Mouse (Mus musculus) gastrocnemius, adult 2 months (tissue): ENCODE measurements around the gene Mtln. TPM values are rescaled to one million over a fixed set of nuclear protein-coding genes. Genes with fewer than 3 reads are reported as not detected.

Experiments
- DNase-seq: peaks from one replicate; pipeline ENCODE4 v3.0.0; 2022
- H3K27ac ChIP-seq: fragments of 200-600 bp; 2 replicates; pipeline ENCODE4 v1.8.1; 2022; ENCODE audit warnings: mild to moderate bottlenecking
- H3K4me3 ChIP-seq: fragments of 200-600 bp; 2 replicates; pipeline ENCODE4 v1.8.1; 2022; ENCODE audit warnings: mild to moderate bottlenecking, moderate library complexity
- CTCF ChIP-seq: fragments of 200-600 bp; IDR thresholded peaks from 2 replicates; pipeline ENCODE4 v1.8.1; 2022; ENCODE audit warnings: antibody characterized with exemption, mild to moderate bottlenecking, moderate library complexity
- intact Hi-C: fragments of 180-260 bp; cut with DNase I; formaldehyde crosslinking; loops from one replicate; pipeline ENCODE4 v1.15.1; 2025
- long read RNA-seq, 2 experiments: library from polyadenylated mRNA; stranded (forward); transcript quantifications; one replicate each; pipeline ENCODE4 v2.0.0; 2021
- total RNA-seq, 2 experiments: library from RNA; stranded (reverse); gene quantifications; 2 replicates each; pipeline ENCODE4 v1.2.3; 2021

Gene Mtln
- total RNA-seq: 100 to 1,000 TPM; 120 TPM
- long read RNA-seq, experiment 1, transcript Mtln-201 (2 exons, 800 nt): major isoform, 122 of 122 reads
- long read RNA-seq, experiment 1, partial matches to known transcripts: 0 of 122 reads
- long read RNA-seq, experiment 1, other reads (novel, unspliced or antisense): 0 of 122 reads
- long read RNA-seq, experiment 2, transcript Mtln-201 (2 exons, 800 nt): major isoform, 181 of 181 reads
- long read RNA-seq, experiment 2, partial matches to known transcripts: 0 of 181 reads
- long read RNA-seq, experiment 2, other reads (novel, unspliced or antisense): 0 of 181 reads

DNA sequence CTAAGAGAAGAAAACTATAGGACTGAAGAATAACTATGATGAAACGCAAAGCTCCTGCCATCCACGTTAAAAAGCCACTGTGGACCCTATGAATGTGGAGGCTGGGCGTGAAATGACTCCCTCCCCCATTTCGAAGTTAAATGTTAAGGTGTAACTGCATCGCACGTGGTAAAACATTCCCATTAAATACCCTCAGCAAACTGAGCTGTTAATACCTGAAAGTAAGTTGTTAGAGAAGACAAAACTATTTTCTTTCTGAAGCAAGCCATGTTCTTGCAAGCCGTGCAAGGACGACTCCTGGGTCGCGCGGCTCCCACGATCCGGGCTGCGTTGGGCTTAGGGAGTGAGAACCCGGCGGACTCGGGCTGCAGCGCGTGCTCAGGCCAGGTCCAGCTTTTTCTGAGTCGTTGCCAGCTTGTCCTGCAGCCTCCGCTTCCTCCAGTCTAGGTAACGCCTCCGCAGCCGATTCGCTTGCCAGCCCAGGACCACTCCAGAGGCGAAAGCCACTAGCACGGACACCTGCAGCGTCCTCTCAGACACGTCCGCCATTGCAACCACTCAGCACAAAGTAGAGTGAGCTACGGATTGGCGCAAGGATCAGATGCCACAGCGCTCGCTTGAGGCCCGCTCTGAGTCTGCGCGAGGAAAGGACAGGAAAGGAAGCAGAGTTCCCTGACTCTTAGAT lies at the start of gene Mtln:
Gene Mtln (minus strand): TSS at position 570 of the 685 bp plus-strand sequence.
- TF ChIP-seq CTCF: no peak
- DNase-seq: peak; percentile 90
- Histone ChIP-seq H3K4me3 (peak within 1 kb of the TSS; percentile 82), H3K27ac (peak within 1 kb of the TSS; percentile 95)
- intact Hi-C loops: loop anchor here (5.0 kb wide), 1 partner anchor 335 kb away; the partner anchor contains the start of gene Bcl2l11

DNA sequence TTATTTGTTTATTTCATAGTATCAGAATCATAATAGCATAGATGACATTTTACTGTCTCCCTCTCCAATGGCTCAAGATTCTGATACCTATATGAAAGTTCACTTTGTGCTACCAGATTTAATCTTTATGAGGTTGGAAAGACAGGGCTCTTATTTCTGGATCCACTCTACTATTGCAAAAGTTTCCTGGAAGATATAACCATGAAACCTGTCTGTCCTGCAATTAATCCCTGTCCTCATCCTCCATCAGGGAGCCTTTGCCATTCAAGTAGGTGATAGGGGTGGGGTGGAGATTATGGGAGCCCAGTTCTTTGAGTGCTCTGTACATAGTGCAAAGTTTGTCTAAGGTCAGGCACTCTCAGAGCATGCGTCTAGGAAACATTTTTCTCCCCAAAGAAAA lies 49.1 kb upstream of the Mtln start:
- intact Hi-C loops: loop anchor here (10.0 kb wide), 1 partner anchor 157 kb away; no protein-coding TSS in a partner anchor
- no peak for DNase-seq
- no peak for TF ChIP-seq CTCF
- H3K4me3 ChIP-seq: no peak overlapping the region
- H3K27ac ChIP-seq: no peak overlapping the region

- TF ChIP-seq CTCF: no peak
- intact Hi-C loops: no loop called here
Observed at GRCm38 (mm10) chr2:127839425-127839824, 47.1 kb upstream of the Mtln start.

DNA sequence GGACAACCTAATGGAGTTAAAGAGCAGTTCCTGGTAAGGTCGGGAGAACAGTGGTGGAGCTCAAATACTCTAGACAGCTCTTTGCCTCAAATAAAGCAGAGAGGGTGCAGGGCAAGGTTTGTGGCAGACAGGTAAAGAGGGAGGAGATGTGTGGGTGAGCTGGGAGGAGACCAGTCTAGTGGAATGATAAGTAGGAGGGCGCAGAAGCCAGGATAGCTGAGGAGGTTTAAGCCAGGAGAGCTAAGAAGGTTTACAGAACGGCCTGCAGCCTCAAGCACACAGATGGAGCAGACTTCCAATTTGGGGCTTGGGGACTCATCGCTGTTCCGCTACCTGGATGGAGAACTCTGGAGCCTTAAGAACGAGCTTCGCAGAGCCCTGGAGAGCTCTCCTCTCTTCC lies 46.3 kb upstream of the Mtln start, which contains the start of gene Acoxl:
Gene Acoxl (plus strand): TSS at position 301 of the 400 bp plus-strand sequence.
- intact Hi-C loops: no loop called here
- DNase-seq: no peak

More at GRCm38 (mm10) chr2:127839425-127839824, 47.1 kb upstream of the Mtln start:
- Histone ChIP-seq H3K4me3 (no peak overlapping the region), H3K27ac (no peak overlapping the region)
- no peak for DNase-seq

DNA sequence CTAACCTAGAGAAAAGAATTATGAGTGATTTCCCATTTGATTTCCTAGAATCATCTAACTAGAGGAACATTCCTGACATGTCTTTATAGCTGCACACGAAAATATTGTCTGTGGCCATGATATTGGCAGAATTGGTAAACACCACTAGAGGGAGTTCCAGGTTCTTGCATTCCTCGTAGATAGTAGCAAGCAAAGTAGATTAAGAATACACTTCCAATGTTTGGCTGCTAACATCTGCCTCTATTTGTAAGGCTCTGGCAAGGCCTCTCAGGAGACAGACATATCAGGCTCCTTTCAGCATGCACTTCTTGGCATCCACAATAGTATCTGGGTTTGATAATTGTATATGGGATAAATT lies 40.5 kb upstream of the Mtln start:
- no peak overlapping the region for H3K27ac ChIP-seq
- H3K4me3 ChIP-seq: no peak overlapping the region

More for the DNA sequence above, 46.3 kb upstream of the Mtln start, which contains the start of gene Acoxl:
- no peak within 1 kb of the TSS for H3K4me3 ChIP-seq
- TF ChIP-seq CTCF: no peak
- H3K27ac ChIP-seq: no peak within 1 kb of the TSS

DNA sequence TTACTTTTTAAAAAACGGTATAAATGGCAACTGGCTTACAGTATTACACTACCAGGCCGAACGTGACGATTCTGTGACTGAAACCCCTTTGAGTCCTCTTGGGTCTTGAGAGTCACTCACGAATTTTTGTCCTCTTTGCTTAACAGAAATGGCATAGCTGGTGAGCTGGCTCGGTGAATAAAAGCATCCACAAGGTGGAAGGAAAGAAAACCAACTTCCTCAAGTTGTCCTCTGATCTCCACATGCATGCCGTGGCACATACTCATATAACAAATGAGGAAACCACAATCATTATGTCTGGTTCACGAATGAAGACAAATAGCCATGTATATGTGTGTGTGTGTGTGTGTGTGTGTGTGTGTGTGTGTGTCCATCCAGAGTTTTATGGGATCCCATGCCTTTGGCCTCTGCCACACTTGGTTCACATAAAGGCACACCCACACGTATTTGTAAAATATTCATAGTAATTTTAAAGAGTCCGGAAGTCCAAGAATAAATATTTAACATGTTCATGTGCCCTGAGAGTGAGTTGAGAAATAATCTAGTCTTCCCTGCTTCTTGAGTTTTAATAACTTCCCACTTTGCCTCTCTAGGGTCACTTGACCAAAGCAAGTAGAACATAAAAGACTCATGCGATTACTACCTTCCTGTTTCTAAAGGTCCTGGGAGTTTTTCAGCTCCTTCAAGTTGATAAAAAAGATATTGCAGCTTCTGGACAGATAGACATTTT lies 40.0 kb upstream of the Mtln start:
- Histone ChIP-seq H3K4me3 (peak overlapping the region; percentile 75), H3K27ac (peak overlapping the region; percentile 56; the same call in 1 of the 2 replicates)
- no peak for TF ChIP-seq CTCF
- intact Hi-C loops: no loop called here
- DNase-seq: no peak

More for the DNA sequence above, 40.5 kb upstream of the Mtln start:
- no peak for DNase-seq
- intact Hi-C loops: no loop called here
- TF ChIP-seq CTCF: peak; percentile 56

DNA sequence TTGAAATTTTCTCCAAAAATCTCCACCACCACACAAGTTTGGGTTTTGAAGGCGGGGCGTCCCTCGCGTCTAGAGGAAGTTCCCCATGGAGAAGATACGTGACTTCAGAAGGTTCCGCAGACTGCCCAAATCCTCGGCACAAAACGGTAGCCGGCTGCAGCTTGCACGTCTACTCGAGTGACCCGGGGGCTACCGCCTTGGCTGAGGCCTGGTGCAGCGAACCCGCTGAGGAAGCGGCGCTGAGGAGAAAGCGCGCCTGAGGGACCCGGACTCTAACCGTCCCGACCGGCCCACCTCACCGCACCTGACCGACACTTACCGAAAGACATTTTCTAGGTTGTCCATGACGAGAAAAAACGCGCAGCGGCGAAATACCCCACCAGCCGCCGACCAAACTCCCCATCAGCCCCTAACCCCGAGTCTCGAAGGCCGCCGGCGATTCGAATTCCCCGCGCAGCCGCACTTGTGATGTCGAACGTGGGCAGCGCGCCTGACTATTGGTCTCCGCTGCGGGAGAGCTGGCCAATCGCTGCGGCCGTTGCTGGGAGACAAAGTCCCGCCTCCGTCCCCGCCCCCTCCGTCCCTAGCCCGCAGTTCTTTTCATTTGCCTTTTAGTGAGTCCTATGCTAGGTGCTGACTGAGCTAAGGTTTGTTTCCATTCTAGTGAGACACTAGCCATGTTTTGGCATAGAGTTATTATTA lies 39.3 kb upstream of the Mtln start, which contains the start of gene Bub1:
Gene Bub1 (minus strand): TSS at position 465 of the 702 bp plus-strand sequence.
- intact Hi-C loops: no loop called here
- Histone ChIP-seq H3K4me3 (peak within 1 kb of the TSS; percentile 75), H3K27ac (peak within 1 kb of the TSS; percentile 56; the same call in 1 of the 2 replicates)
- DNase-seq: peak; percentile 97
- no peak for TF ChIP-seq CTCF

DNA sequence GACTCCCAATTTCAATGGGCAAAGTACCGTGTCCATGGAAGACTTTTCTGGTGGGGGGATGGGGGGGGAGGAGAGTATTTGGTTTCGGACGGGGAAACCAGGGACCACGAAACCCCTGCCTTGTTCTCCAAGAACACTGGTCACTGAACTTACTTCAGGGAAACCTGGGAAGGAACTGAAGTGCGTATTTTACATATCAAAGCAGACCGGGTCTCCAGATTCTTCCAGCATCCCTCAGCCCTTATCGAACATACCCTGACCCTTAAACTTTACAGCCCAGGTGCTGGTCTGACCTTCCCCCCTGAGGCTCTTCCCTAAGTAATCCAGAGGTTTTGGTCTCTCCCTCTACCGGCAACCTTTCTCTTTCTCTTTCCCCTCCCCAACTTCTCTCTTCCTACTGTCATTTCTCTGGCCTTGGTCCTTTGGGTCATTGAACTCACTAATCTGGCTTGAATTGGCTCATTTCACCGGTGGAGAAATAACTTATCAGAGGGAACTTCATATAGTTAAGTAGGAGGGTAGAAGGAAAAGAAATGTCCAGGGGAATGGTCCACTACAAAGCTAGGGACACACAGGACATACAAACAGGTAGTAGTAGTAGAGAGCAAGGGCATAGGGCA lies 2.5 kb downstream of the Mtln start:
- no peak for TF ChIP-seq CTCF
- Histone ChIP-seq H3K4me3 (peak overlapping the region; percentile 89), H3K27ac (no peak overlapping the region; the same call in 1 of the 2 replicates)
- intact Hi-C loops: loop anchor here (5.0 kb wide), 1 partner anchor 338 kb away; the partner anchor contains the start of gene Bcl2l11
- no peak for DNase-seq

DNA sequence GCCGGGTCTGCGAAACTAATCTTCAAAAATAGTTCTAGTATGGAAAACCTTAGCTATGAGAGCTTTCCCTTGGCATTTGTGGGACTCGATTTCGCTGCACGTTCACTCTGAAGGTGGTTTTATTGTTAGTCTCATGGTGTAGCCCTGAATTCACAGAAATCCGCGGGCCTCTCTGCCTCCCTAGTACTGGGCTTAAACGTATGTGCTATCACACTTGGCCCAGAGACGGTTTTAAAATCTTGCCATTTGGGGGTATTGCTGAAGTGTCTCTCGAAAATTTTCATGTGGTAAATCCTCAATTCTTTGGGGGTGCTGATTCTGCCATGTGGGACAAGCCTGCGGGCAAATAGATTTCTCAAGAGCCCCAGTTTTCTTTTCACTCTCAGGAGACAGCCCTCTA lies 3.1 kb downstream of the Mtln start:
- TF ChIP-seq CTCF: no peak
- intact Hi-C loops: no loop called here
- peak overlapping the region; percentile 89 for H3K4me3 ChIP-seq
- DNase-seq: no peak
- H3K27ac ChIP-seq: peak overlapping the region; percentile 87

DNA sequence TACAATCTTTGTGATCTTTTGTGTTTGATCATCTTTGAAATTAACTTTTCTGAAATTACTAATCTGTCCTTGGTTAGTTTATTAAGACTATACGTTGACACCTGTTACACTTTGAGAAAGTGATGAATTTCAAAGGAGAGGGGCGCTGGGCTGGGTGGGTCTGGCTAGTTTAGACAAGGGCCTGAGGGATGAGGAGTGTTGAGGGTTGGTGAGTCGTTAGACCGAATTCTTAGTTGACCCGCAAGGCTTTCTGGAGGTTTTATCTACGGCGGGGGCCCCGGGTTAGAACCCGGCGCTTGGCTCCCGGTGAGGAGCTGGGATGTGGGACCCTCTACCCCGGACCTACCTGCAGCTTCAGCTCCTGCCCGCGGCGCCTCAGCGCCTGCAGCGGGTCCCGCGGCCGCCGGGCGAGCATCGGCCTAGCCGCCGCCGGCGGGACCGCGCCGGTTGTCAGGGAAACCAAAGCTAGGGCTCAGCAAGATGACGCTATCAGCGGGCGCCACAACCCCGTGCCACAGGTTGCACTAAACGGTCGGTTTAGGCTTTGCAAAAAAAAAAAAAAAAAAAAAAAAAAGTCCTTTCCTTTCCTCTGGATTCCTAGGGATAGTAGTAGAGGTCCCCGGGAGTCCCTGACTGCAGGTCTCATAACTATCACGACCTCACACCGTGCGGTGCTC lies 3.7 kb downstream of the Mtln start, which contains the start of gene Nphp1:
Gene Nphp1 (minus strand): TSS at position 458 of the 677 bp plus-strand sequence.
- intact Hi-C loops: no loop called here
- Histone ChIP-seq H3K4me3 (peak within 1 kb of the TSS; percentile 89), H3K27ac (peak within 1 kb of the TSS; percentile 87)
- peak; percentile 92 for DNase-seq
- no peak for TF ChIP-seq CTCF

- H3K4me3 ChIP-seq: no peak overlapping the region
- H3K27ac ChIP-seq: no peak overlapping the region
- TF ChIP-seq CTCF: no peak
- no peak for DNase-seq
- intact Hi-C loops: no loop called here
Observed at GRCm38 (mm10) chr2:127787226-127787625, 5.1 kb downstream of the Mtln start.
